Mouse (Mus musculus) fat pad, adult 2 months (tissue): ENCODE measurements around the gene Epb41l3.

Experiments
- DNase-seq: peaks from one replicate; pipeline ENCODE4 v3.0.0-alpha.2; 2011; ENCODE audit warnings: low read depth, low spot score; ENCODE audit errors: extremely low read depth

Gene Epb41l3

DNA sequence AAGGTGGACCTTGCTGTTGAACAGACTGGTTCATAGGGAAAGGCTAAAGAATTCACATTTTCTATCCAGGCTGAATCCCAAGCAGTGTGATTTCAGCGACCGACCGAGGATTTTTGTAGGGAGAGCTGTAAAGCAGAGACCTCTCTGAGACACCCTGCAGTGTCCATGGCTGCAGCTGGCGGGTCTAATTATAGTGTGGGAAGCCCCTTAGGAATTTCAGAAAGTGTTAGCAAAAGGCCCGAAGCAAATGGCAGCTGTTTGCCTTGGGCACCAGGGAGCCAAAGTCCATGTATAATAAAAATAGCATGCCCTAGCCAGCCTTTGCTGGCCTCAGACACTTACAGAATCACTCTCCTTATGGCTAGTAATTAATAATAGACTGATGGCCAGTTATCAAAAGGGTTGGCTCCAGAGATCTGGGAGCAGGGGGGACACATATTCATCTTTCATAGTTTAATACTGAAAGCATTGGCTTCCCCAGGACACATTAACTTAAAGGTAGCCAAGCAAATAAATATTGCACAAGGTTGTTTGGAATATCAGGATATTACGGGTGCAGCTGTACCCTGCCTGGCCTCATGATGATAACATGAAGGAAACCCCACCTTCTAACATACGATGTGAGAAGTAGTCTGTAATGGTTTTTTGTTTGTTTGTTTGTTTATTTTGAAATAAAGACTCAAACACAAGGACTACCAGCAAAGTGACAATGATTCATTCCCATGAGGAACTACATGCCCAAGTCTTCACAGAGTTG lies 106.3 kb downstream of the Epb41l3 start:
- no peak for DNase-seq

- no peak for DNase-seq
Observed at GRCm38 (mm10) chr17:69187794-69188193, 112.3 kb downstream of the Epb41l3 start.

DNA sequence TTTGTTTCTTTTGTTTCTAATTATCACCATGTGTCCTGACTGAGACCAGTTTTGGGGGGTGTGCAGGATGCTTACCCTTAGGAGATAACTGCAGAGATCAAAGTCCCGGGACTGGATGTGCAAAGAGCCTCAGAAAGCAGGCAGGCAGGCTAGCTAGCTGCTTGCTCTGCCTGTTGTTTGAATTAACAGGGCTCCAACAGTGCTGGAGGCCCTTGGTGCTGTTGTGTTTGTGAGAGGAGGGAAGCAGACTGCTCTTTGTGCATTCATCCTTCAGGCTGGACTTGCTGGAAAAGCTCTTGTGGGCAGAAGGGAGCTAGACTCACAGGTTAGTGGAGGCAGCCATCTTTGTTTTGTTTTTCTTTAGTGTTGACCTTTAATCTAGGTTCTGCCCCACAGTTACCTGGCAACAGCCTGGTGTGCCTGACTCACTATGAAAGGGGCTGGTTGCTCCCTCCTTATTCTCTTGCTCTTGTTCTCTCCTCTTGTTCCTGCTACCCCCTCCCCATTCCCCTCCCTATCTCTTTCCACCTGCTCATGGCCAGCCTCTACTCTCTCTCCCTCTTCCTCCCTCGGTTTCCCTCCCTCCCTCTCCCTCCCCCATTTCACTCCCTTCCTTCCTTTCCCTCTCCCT lies 117.5 kb downstream of the Epb41l3 start:
- DNase-seq: no peak

GRCm38 (mm10) chr17:69194599-69194998 lies 119.1 kb downstream of the Epb41l3 start:
- DNase-seq: no peak

DNA sequence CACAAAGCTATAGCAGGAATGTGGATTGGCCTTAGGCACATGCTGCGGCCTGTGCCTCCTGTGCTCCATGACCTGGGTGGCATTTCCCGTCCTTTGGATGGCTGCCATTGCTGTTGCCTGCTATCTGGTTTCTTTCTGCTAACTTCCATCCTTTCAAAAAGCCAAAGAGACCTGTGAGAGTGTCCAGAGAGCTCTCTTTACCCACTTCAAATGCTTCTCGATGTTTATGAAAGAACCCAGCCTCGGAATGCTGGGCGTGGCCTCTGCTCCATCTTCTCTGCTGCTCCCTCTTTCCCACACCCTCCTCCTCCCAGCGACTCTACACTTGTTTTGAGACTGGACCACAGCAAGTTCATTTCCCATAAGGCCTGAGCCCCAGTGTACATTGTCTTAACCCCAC lies 120.3 kb downstream of the Epb41l3 start:
- no peak for DNase-seq

GRCm38 (mm10) chr17:69196656-69197055 lies 121.2 kb downstream of the Epb41l3 start:
- no peak for DNase-seq

DNA sequence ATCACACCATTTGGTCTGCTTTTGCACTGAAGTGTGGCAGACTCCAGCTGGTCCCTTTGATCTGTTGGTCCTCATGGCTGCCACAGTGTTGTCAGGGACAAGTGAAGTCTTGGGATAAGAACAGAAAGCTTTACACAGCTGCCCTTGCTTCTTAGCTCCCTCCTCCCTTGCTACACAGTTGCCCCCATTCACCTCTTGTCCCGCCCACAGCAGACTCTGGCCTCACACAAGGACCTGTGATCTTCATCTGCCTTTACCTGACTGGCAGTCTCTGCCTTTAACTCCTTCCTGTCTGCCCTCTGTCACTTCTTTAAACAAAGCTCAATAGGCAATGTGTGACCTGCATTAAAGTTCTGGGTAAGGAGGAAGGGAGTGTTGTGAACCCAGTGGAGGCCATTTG lies 123.3 kb downstream of the Epb41l3 start:
- no peak for DNase-seq

GRCm38 (mm10) chr17:69199827-69200226 lies 124.3 kb downstream of the Epb41l3 start:
- DNase-seq: no peak

DNA sequence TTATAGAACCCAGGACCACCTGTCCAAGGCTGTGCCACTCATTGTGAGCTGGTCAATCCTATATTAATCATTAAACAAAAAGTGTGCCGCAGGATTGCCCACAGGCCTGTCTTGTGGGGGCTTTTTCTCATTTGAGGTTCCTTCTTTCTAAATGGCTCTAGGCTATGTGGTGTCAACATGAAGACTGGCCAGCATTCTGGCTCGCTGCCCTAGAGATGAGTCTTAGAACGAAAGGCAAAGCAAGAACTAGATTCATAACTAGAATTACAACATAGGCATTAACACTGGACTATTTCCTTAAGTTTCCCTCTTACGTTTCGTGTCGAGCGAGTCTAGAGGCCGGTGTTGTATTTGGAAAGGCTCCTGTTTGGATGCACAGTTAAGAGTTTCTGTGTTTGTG lies 125.5 kb downstream of the Epb41l3 start:
- DNase-seq: no peak

GRCm38 (mm10) chr17:69205282-69205999 lies 130.0 kb downstream of the Epb41l3 start:
- no peak for DNase-seq

GRCm38 (mm10) chr17:69207562-69208312 lies 132.3 kb downstream of the Epb41l3 start:
- DNase-seq: no peak

- DNase-seq: no peak
Observed at GRCm38 (mm10) chr17:69211065-69211464, 135.6 kb downstream of the Epb41l3 start.

DNA sequence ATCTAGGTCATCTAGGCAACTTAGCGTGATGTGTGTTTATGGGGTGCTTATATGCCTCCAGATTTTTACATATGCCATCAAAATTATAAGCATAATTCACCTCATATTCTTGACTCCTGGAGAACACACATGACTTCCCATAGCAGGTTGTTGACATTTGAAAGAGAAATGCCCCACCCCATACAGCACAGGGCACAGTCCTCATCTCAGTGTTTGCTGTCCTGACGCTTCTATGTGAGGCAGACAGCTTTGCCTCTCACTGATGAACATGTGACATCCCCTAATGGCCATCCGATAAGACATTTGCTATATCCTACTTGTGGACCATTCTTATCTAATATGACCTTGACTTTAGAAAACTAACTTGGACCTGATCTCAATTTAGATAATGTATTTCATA lies 140.6 kb downstream of the Epb41l3 start:
- no peak for DNase-seq

GRCm38 (mm10) chr17:69220849-69221248 lies 145.4 kb downstream of the Epb41l3 start:
- DNase-seq: peak; percentile 67

GRCm38 (mm10) chr17:69221377-69221776 lies 145.9 kb downstream of the Epb41l3 start:
- peak; percentile 66 for DNase-seq

- DNase-seq: peak; percentile 64
Observed at GRCm38 (mm10) chr17:69221966-69222692, 146.6 kb downstream of the Epb41l3 start.

DNA sequence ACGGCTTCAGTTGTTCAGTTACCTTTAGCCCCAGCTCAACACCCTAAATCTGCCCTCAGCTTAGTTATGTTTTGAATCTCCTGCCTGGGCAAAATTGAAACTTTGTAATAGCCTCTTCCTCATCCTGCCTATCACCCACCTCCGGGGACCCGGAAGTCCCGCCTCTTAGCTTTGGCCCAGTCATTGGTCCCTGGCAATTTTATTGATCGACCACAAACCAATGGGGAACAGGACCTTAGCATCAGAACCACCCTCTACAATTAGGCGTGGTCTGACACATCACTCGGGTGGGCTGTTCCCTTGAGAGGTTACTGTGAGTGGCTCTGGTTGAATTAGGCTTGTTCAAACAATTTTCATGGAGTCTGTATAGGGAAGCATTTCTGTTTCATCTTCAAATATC lies 150.5 kb downstream of the Epb41l3 start:
- no peak for DNase-seq

GRCm38 (mm10) chr17:69227426-69228014 lies 152.0 kb downstream of the Epb41l3 start:
- DNase-seq: no peak

- no peak for DNase-seq
Observed at GRCm38 (mm10) chr17:69229451-69229850, 154.0 kb downstream of the Epb41l3 start.

DNA sequence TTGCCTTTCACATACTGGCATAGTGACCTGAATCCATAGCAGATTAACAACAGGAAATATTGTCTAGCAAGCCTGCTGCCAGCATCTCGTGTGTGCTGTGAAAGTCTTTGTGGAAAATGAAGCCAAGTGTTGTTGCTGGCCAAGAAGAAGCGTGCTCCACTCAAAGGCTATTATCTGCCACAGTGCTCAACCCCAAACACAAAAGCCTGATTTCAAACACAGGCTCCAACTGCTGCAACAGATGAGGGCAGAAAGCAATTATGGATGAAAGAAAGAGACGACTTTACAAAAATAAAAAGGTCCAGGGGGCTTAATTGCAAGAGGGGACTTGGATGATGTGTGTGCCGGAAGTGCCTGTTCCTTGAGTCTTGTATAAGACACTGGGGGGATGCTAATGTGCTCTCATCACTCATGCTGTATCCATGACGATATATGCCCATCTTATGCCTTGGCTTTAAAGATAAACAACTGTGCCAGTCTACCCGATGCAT lies 154.7 kb downstream of the Epb41l3 start:
- no peak for DNase-seq
